In the genomic region with DNA sequence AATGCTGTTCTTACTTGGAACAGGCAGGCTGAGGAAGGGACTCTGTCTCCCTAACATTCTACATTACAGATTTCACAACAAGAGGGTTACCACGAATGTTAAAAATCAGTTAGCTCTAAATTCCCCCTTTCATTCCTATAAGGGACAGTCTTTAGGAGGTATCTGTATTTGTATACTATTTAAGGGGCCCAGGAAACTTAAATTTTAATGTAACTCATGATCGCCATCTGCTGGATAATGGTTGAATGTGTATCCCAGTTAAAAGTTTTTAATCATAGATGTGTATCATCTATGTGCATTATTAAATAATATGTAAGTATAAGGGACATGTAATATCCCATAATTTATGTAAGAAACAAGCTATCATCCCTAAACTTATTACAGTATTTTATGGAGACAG, we compare ENCODE assay signal across 8 mouse cellular contexts.
A peak's percentile ranks its signal among the peaks of the same experiment; 100 is the strongest.
DNase-seq lines count a peak whose midpoint lies in the region; ATAC-seq lines count a peak whose summit lies in the region.

No protein-coding gene starts in this region.

- H3K9me3 ChIP-seq in neural tube, embryonic 14.5 days (ENCODE audit: control insufficient read depth, low read length): no peaks in the 10 kb centered on the region

- ATAC-seq in neural tube, embryonic 14.5 days (ENCODE audit: low read depth): 0 out of 2 replicates have a peak, but pooled peaks have one; percentile 28

- H3K4me2 ChIP-seq in neural tube, embryonic 14.5 days (ENCODE audit: low read depth, low read length): no peak overlapping the region

- WGBS in neural tube, embryonic 14.5 days: 19% methylated on average over 2 of the region's 2 CpGs

- no peaks in the 10 kb centered on the region for H3K4me1 ChIP-seq in neural tube, embryonic 14.5 days (ENCODE audit: control insufficient read depth, insufficient read depth, low read length)

- H3K27ac ChIP-seq in neural tube, embryonic 14.5 days (ENCODE audit: low read depth, low read length): no peak overlapping the region

- H3K4me3 ChIP-seq in neural tube, embryonic 14.5 days (ENCODE audit: low read depth, low read length): no peak overlapping the region

- H3K36me3 ChIP-seq in neural tube, embryonic 14.5 days (ENCODE audit: control insufficient read depth, insufficient read depth, low read length): peaks cover 4% of the 10 kb centered on the region; the same call in 1 of the 2 replicates
- H3K36me3 ChIP-seq in splenic B cell, adult 2 months (ENCODE audit: control insufficient read depth, insufficient read depth, low read length, poor library complexity, severe bottlenecking): peaks cover 13% of the 10 kb centered on the region

- no peak overlapping the region for H3K9ac ChIP-seq in neural tube, embryonic 14.5 days (replicated peaks; ENCODE audit: low read depth, low read length)

- peak; percentile 24 to 40 for DNase-seq in heart, postnatal 10 days
- DNase-seq in heart, adult 11 months: no peak
- DNase-seq in neural tube, embryonic 10.5 days (ENCODE audit: extremely low spot score, low spot score): no peak
- DNase-seq in embryo, embryonic 9.5 days (ENCODE audit: extremely low spot score): peak; percentile 23
- peak; percentile 53 for DNase-seq in splenic B cell, adult 2 months (ENCODE audit: low read depth, low spot score)
- no peak for DNase-seq in left cerebral cortex, postnatal 10 days (ENCODE audit: extremely low spot score in 1 of 2, low spot score in 2 of 2)
- no peak for DNase-seq in gastrocnemius, postnatal 10 days

- intact Hi-C loops in heart, postnatal 10 days (cut with DNase I): loop anchor here (1.0 to 10.0 kb wide), 3 partner anchors 121 to 303 kb away; a partner anchor contains a TSS
- intact Hi-C loops in left cerebral cortex, postnatal 10 days (cut with DNase I): loop anchor here (2.0 to 10.0 kb wide), 2 partner anchors 83 to 195 kb away; no protein-coding TSS in a partner anchor

- no peaks in the 10 kb centered on the region for H3K27me3 ChIP-seq in neural tube, embryonic 14.5 days (ENCODE audit: control insufficient read depth, insufficient read depth, low read length)
- no peaks in the 10 kb centered on the region for H3K27me3 ChIP-seq in splenic B cell, adult 2 months (ENCODE audit: control insufficient read depth, insufficient read depth, low read length, poor library complexity, severe bottlenecking)

Comparison
In these comparisons a context has a peak if more than half of its experiments do, and no peak if none do; other contexts are left out.
1. DNase-seq: peak in heart, postnatal 10 days (2 of 2), embryo, embryonic 9.5 days (single experiment) and splenic B cell, adult 2 months (single experiment); none in heart, adult 11 months (single experiment), neural tube, embryonic 10.5 days (single experiment), left cerebral cortex, postnatal 10 days (0 of 2) and gastrocnemius, postnatal 10 days (single experiment).